Mouse (Mus musculus): ENCODE results near the gene Cox19.

Cox19 gene

GRCm38 (mm10) chr5:139381586-139382513, 30.6 kb upstream of the Cox19 start:
- peak; percentile 97 for DNase-seq

GRCm38 (mm10) chr5:139380385-139381248, 29.4 kb upstream of the Cox19 start:
- DNase-seq: peak; percentile 100

- peak; percentile 94 for DNase-seq
Measured at GRCm38 (mm10) chr5:139379771-139380384, 28.7 kb upstream of the Cox19 start.

GRCm38 (mm10) chr5:139378986-139379629, 27.9 kb upstream of the Cox19 start:
- DNase-seq: peak; percentile 99

GRCm38 (mm10) chr5:139378271-139378556, 27.0 kb upstream of the Cox19 start:
- DNase-seq: no peak

GRCm38 (mm10) chr5:139377468-139378270, 26.5 kb upstream of the Cox19 start, which contains the start of gene Gpr146:
Gene Gpr146 (plus strand): TSS chr5:139377697.
- DNase-seq: peak; percentile 98

GRCm38 (mm10) chr5:139374841-139375240, 23.6 kb upstream of the Cox19 start:
- DNase-seq: no peak

GRCm38 (mm10) chr5:139373889-139374444, 22.7 kb upstream of the Cox19 start:
- DNase-seq: peak; percentile 91

GRCm38 (mm10) chr5:139373126-139373525, 21.9 kb upstream of the Cox19 start:
- DNase-seq: no peak

- peak; percentile 100 for DNase-seq
Measured at GRCm38 (mm10) chr5:139371631-139372401, 20.6 kb upstream of the Cox19 start.

- no peak for DNase-seq
Measured at GRCm38 (mm10) chr5:139371118-139371517, 19.9 kb upstream of the Cox19 start.

- peak; percentile 94 for DNase-seq
Measured at GRCm38 (mm10) chr5:139370336-139370735, 19.1 kb upstream of the Cox19 start.

- DNase-seq: no peak
Measured at GRCm38 (mm10) chr5:139368638-139369320, 17.6 kb upstream of the Cox19 start.

GRCm38 (mm10) chr5:139367884-139368458, 16.8 kb upstream of the Cox19 start:
- no peak for DNase-seq

- peak; percentile 94 for DNase-seq
Measured at GRCm38 (mm10) chr5:139366484-139366883, 15.3 kb upstream of the Cox19 start.

GRCm38 (mm10) chr5:139365827-139366226, 14.6 kb upstream of the Cox19 start:
- DNase-seq: peak; percentile 98

GRCm38 (mm10) chr5:139364911-139365571, 13.8 kb upstream of the Cox19 start:
- peak; percentile 94 for DNase-seq

- DNase-seq: peak; percentile 99
Measured at GRCm38 (mm10) chr5:139364260-139364910, 13.2 kb upstream of the Cox19 start.

- DNase-seq: peak; percentile 94
Measured at GRCm38 (mm10) chr5:139363858-139364257, 12.6 kb upstream of the Cox19 start.

Data from heart, adult 11 months (tissue).